Mouse (Mus musculus) lung, adult 2 months (tissue): Measurements from ENCODE around the gene Reg4.

ENCODE experiments used
- CTCF ChIP-seq: fragments of 200-500 bp; IDR thresholded peaks from 2 replicates; pipeline ENCODE4 v1.5.1; 2011; ENCODE audit warnings: mild to moderate bottlenecking, low read length, control low read depth; ENCODE audit not compliant: insufficient read depth
- POLR2A ChIP-seq: fragments of 200-500 bp; IDR thresholded peaks from 2 replicates; pipeline ENCODE4 v1.6.1; 2011; ENCODE audit warnings: low read depth, mild to moderate bottlenecking, control low read depth, low read length, borderline replicate concordance; ENCODE audit errors: extremely low read depth

GRCm38 (mm10) chr3:98238150-98238549 is 16.2 kb downstream of the Reg4 start:
- TF ChIP-seq CTCF: no peak
- TF ChIP-seq POLR2A: no peak
